Mouse (Mus musculus): ENCODE results near the gene Chst10. TPM values are rescaled to one million over a fixed set of nuclear protein-coding genes. Genes with fewer than 3 reads are reported as not detected.

Chst10 gene
- polyA plus RNA-seq, 1 experiment from 2014 or later, result 8.1 TPM

GRCm38 (mm10) chr1:38817671-38818070, 80.3 kb downstream of the Chst10 start:
- Histone ChIP-seq H3K9me3 (ENCODE audit: control insufficient read depth, low read length) (no peaks in the 10 kb centered on the region), H3K4me1 (ENCODE audit: control insufficient read depth, insufficient read depth, low read length) (peaks cover 18% of the 10 kb centered on the region), H3K36me3 (ENCODE audit: control insufficient read depth, insufficient read depth, low read length) (peaks cover 9% of the 10 kb centered on the region), H3K4me3 (ENCODE audit: low read depth, low read length) (no peak overlapping the region), H3K27ac (replicated peaks; ENCODE audit: low read depth, low read length) (peak overlapping the region; percentile 86), H3K9ac (ENCODE audit: low read depth, low read length) (no peak overlapping the region), H3K27me3 (replicated peaks; ENCODE audit: control insufficient read depth, insufficient read depth, low read length) (no peaks in the 10 kb centered on the region), H3K4me2 (ENCODE audit: low read depth, low read length) (0 out of 2 replicates have a peak overlapping the region, but pooled peaks have one; percentile 24)
- 63% methylated on average over 3 of the region's 3 CpGs for WGBS
- DNase-seq (ENCODE audit: low spot score), result no peak
- ATAC-seq (ENCODE audit: low read depth), result no peak

DNA sequence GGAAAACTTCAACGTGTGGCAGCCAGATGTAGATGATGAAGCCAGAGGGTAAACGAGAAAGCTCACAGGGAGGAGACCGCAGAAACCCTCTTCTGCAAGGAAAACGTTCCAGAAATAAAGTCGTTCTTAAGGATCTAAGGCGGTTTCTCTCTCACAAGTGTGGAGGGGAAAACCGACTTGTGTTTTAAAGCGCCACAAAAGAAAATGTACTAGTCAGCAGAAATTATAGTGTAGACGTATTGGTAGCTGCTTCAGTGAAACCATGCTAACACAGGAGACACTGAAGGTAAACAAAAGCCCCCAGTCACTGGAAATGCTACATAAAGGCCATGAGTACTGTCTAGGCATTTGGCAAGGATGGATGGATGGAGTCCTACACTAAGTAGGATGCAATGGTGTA, 80.7 kb downstream of the Chst10 start:
- DNase-seq (ENCODE audit: low spot score) (peak; percentile 70), ATAC-seq (ENCODE audit: low read depth) (no peak)
- WGBS, result 45% methylated on average over 9 of the region's 9 CpGs
- Histone ChIP-seq H3K27me3 (replicated peaks; ENCODE audit: control insufficient read depth, insufficient read depth, low read length) (no peaks in the 10 kb centered on the region), H3K9me3 (ENCODE audit: control insufficient read depth, low read length) (no peaks in the 10 kb centered on the region), H3K9ac (ENCODE audit: low read depth, low read length) (no peak overlapping the region), H3K36me3 (ENCODE audit: control insufficient read depth, insufficient read depth, low read length) (peaks cover 11% of the 10 kb centered on the region), H3K4me1 (ENCODE audit: control insufficient read depth, insufficient read depth, low read length) (peaks cover 18% of the 10 kb centered on the region), H3K27ac (replicated peaks; ENCODE audit: low read depth, low read length) (peak overlapping the region; percentile 86), H3K4me3 (ENCODE audit: low read depth, low read length) (no peak overlapping the region), H3K4me2 (ENCODE audit: low read depth, low read length) (0 out of 2 replicates have a peak overlapping the region, but pooled peaks have one; percentile 24)

DNA sequence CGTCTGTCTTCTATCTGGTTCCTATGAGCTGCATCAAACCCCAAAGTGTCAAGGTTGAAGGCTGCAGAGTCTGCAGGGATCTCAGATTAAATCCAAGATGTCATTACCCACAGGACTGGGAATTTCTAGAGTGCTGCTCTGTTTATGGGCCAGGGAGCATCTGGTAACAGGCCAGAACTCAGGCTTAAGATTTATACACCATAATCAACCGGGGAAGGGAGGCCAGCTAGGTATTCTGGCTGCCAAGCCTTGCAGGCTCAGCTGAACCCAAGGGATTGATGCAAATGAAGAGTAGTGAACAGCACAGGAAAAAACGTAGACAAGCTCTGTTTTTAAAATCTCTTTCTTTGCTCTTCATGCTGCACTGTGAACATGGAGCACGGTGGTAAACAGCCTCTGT, 81.7 kb downstream of the Chst10 start:
- ATAC-seq (ENCODE audit: low read depth) (peak; percentile 70; the same call in 1 of the 2 replicates), DNase-seq (ENCODE audit: low spot score) (peak; percentile 83)
- Histone ChIP-seq H3K4me1 (ENCODE audit: control insufficient read depth, insufficient read depth, low read length) (peaks cover 18% of the 10 kb centered on the region), H3K9ac (ENCODE audit: low read depth, low read length) (no peak overlapping the region), H3K4me3 (ENCODE audit: low read depth, low read length) (no peak overlapping the region), H3K4me2 (ENCODE audit: low read depth, low read length) (peak overlapping the region; percentile 24; the same call in 1 of the 2 replicates), H3K9me3 (ENCODE audit: control insufficient read depth, low read length) (no peaks in the 10 kb centered on the region), H3K27me3 (replicated peaks; ENCODE audit: control insufficient read depth, insufficient read depth, low read length) (no peaks in the 10 kb centered on the region), H3K36me3 (ENCODE audit: control insufficient read depth, insufficient read depth, low read length) (peaks cover 18% of the 10 kb centered on the region), H3K27ac (replicated peaks; ENCODE audit: low read depth, low read length) (peak overlapping the region; percentile 86)
- WGBS, result 45% methylated on average over 4 of the region's 4 CpGs

Other genes with a start within 250 kb of the Chst10 start
- gene Aff3, start 233.2 kb downstream of the Chst10 start, polyA plus RNA-seq (2014; fragmentation: Nextera tagmentation; extraction: Ambion mirVana), result 13.8 and 15.8 TPM in 2 replicates
- 3.0 and 3.1 TPM in 2 replicates for gene Lonrf2, start 61.5 kb downstream of the Chst10 start, polyA plus RNA-seq (2014; fragmentation: Nextera tagmentation; extraction: Ambion mirVana)
- gene Nms, start 41.0 kb upstream of the Chst10 start, polyA plus RNA-seq (2014; fragmentation: Nextera tagmentation; extraction: Ambion mirVana), result not detected in 2 replicates
- 147 and 149 TPM in 2 replicates for gene Pdcl3, start 87.4 kb upstream of the Chst10 start, polyA plus RNA-seq (2014; fragmentation: Nextera tagmentation; extraction: Ambion mirVana)